Comparison of ENCODE assay signal across 8 mouse cellular contexts in genomic region chr9:114731871-114732682, GRCm38 (mm10). TPM values are rescaled to one million over a fixed set of nuclear protein-coding genes. Genes with fewer than 3 reads are reported as not detected.
DNase-seq lines count a peak whose midpoint lies in the region; ATAC-seq and TF ChIP-seq lines count a peak whose summit lies in the region.

No protein-coding gene starts in this region.

- no peak for TF ChIP-seq CTCF in layer of hippocampus, adult 2 months (conservative IDR thresholded peaks at IDR 0.05)

- no peaks in the 10 kb centered on the region for H3K36me3 ChIP-seq in midbrain, embryonic 12.5 days

- WGBS in midbrain, embryonic 12.5 days, result 76% methylated on average over 12 of the region's 12 CpGs

- H3K9ac ChIP-seq in midbrain, embryonic 12.5 days (replicated peaks), result peak overlapping the region; percentile 88

- ATAC-seq in midbrain, embryonic 12.5 days (ENCODE audit: low FRiP score, low read depth), result no peak
- ATAC-seq in megakaryocyte progenitor cell, adult 5-6 weeks (replicated peaks; ENCODE audit: poor library complexity), result no peak

- peaks cover 16% of the 10 kb centered on the region for H3K4me1 ChIP-seq in midbrain, embryonic 12.5 days

- peak overlapping the region; percentile 82 for H3K4me3 ChIP-seq in layer of hippocampus, adult 2 months
- H3K4me3 ChIP-seq in midbrain, embryonic 12.5 days, result peak overlapping the region; percentile 83

- peak overlapping the region; percentile 90 for H3K27ac ChIP-seq in layer of hippocampus, adult 2 months
- H3K27ac ChIP-seq in midbrain, embryonic 12.5 days (replicated peaks), result no peak overlapping the region

- no peak for DNase-seq in layer of hippocampus, adult 2 months (ENCODE audit: low spot score in 2 of 2)
- no peak for DNase-seq in layer of hippocampus, adult 18-20 months (ENCODE audit: low spot score in 2 of 2)
- DNase-seq in c-Kit-negative CD71-positive TER-119-positive erythroid progenitor cells, embryonic 14.5 days (ENCODE audit: low read depth, low spot score), result peak; percentile 22
- peak; percentile 67 for DNase-seq in induced T-regulatory cell, adult 2 months (ENCODE audit: low read depth)
- DNase-seq in urinary bladder, postnatal 4 days (ENCODE audit: low spot score in 2 of 2), result no peak
- DNase-seq in adrenal gland, adult 18-20 months (ENCODE audit: low spot score in 2 of 2), result no peak

- peak overlapping the region; percentile 75 for H3K4me2 ChIP-seq in midbrain, embryonic 12.5 days (replicated peaks)

- H3K27me3 ChIP-seq in midbrain, embryonic 12.5 days, result no peaks in the 10 kb centered on the region

- H3K9me3 ChIP-seq in midbrain, embryonic 12.5 days, result no peaks in the 10 kb centered on the region

RNA-seq across cellular contexts. Expression of gene Cmtm6, which starts 1.2 kb away (rescaled TPM):
- 10 to 100 TPM; 19.2 to 25.6 TPM for total RNA-seq in layer of hippocampus, adult 2 months (2021)
- 10 to 100 TPM; 20.4 to 21.1 TPM for total RNA-seq in layer of hippocampus, adult 18-20 months (2021)
- 21.8 and 23.8 TPM in 2 replicates for polyA plus RNA-seq in midbrain, embryonic 12.5 days (2016; fragmentation: Nextera tagmentation; extraction: Ambion mirVana)
- 100 to 1,000 TPM in 1 of 2 experiments, 10 to 100 TPM in 1; 59.9 to 106 TPM for total RNA-seq in adrenal gland, adult 18-20 months (2021)
- 29.1 and 31.1 TPM in 2 replicates for total RNA-seq in megakaryocyte progenitor cell, adult 5-6 weeks (2015)
- 43.1 and 46.2 TPM in 2 replicates for total RNA-seq in megakaryocyte progenitor cell, adult 5-6 weeks (2017)

RNA-seq across cellular contexts. Expression of gene Dync1li1, which starts 43.5 kb away (rescaled TPM):
- total RNA-seq in layer of hippocampus, adult 2 months (2021), result 10 to 100 TPM; 96.5 to 97.1 TPM
- total RNA-seq in layer of hippocampus, adult 18-20 months (2021), result 10 to 100 TPM; 97.0 to 99.2 TPM
- 127 and 133 TPM in 2 replicates for polyA plus RNA-seq in midbrain, embryonic 12.5 days (2016; fragmentation: Nextera tagmentation; extraction: Ambion mirVana)
- 10 to 100 TPM; 42.0 to 44.7 TPM for total RNA-seq in adrenal gland, adult 18-20 months (2021)
- 28.5 and 29.1 TPM in 2 replicates for total RNA-seq in megakaryocyte progenitor cell, adult 5-6 weeks (2015)
- total RNA-seq in megakaryocyte progenitor cell, adult 5-6 weeks (2017), result 47.4 and 50.9 TPM in 2 replicates

RNA-seq across cellular contexts. Expression of gene Cmtm7, which starts 49.6 kb away (rescaled TPM):
- 1 to 10 TPM; 4.3 to 4.8 TPM for total RNA-seq in layer of hippocampus, adult 2 months (2021)
- 1 to 10 TPM; 4.2 to 5.6 TPM for total RNA-seq in layer of hippocampus, adult 18-20 months (2021)
- polyA plus RNA-seq in midbrain, embryonic 12.5 days (2016; fragmentation: Nextera tagmentation; extraction: Ambion mirVana), result 47.3 and 49.4 TPM in 2 replicates
- total RNA-seq in adrenal gland, adult 18-20 months (2021), result 10 to 100 TPM; 18.3 to 34.4 TPM
- total RNA-seq in megakaryocyte progenitor cell, adult 5-6 weeks (2015), result 499 and 542 TPM in 2 replicates
- 712 and 803 TPM in 2 replicates for total RNA-seq in megakaryocyte progenitor cell, adult 5-6 weeks (2017)

Comparison
In these comparisons a context has a peak if more than half of its experiments do, and no peak if none do; other contexts are left out.
1. DNase-seq: peak in c-Kit-negative CD71-positive TER-119-positive erythroid progenitor cells, embryonic 14.5 days (single experiment) and induced T-regulatory cell, adult 2 months (single experiment); none in layer of hippocampus, adult 2 months (0 of 2), layer of hippocampus, adult 18-20 months (0 of 2), urinary bladder, postnatal 4 days (0 of 2) and adrenal gland, adult 18-20 months (0 of 2).
2. RNA of gene Cmtm7, which starts 49.6 kb away (total RNA-seq): 499 to 803 TPM in megakaryocyte progenitor cell, adult 5-6 weeks; 18.3 to 34.4 TPM in adrenal gland, adult 18-20 months, 4.2 to 5.6 TPM in layer of hippocampus, adult 18-20 months and 4.3 to 4.8 TPM in layer of hippocampus, adult 2 months; every median in the first group is over 10 times any median in the second.